ENCODE assay signal across 16 mouse cellular contexts in the genomic region with DNA sequence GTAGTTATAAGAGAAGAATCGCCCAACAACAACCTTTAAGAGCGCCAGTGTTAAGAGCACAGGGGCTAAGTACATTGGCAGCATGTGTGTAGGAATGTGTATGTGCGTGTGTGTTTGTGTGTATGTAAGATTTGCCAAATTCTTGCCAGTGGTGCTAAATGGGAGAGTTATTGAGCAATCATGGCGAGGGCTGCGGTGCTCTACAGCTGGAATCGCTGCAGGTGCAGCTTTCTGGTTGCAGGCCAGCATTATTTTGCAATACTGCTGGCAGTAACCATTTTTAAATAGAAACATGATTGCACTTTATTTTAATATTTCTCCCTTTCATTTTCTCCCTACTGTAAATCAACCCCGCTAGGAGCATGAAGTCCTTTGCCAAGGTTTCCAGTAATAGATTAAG.
DNase-seq lines count a peak whose midpoint lies in the region; ATAC-seq and TF ChIP-seq lines count a peak whose summit lies in the region.
"Had no signal": no experiment of that assay in that cellular context is flagged by ENCODE, and none has a peak within 500 bp of the region (broad histone marks: within the 10 kb centered on the region; RNA-seq: fewer than 3 reads in every experiment).

No protein-coding gene starts in this region.

- no peaks in the 10 kb centered on the region for H3K36me3 ChIP-seq in lung, postnatal 0 days (ENCODE audit: insufficient read depth, low read length)
- H3K36me3 ChIP-seq: heart, embryonic 15.5 days; hindbrain, embryonic 12.5 days; kidney, embryonic 15.5 days had no signal

- 61% methylated on average over 7 of the region's 7 CpGs for WGBS in lung, postnatal 0 days
- WGBS in lung, adult 2 months = 71% methylated on average over 7 of the region's 7 CpGs

- no peak for TF ChIP-seq CTCF in lung, postnatal 0 days (IDR thresholded peaks at IDR 0.05)
- TF ChIP-seq CTCF in lung, adult 2 months (IDR thresholded peaks at IDR 0.05; ENCODE audit: insufficient read depth, low read length) = no peak
- TF ChIP-seq CTCF in gastrocnemius, adult 2 months (IDR thresholded peaks at IDR 0.05) = no peak

- no peak overlapping the region for H3K27ac ChIP-seq in lung, postnatal 0 days (ENCODE audit: low read length)
- H3K27ac ChIP-seq in gastrocnemius, adult 2 months = no peak overlapping the region
- H3K27ac ChIP-seq: heart, embryonic 15.5 days; hindbrain, embryonic 12.5 days; kidney, embryonic 15.5 days had no signal

- peak; percentile 15 for DNase-seq in adrenal gland, postnatal 14 days
- no peak for DNase-seq in adrenal gland, postnatal 4 days (ENCODE audit: low spot score in 2 of 2)
- DNase-seq in lung, postnatal 0 days (ENCODE audit: low spot score) = peak; percentile 14
- no peak for DNase-seq in lung, adult 2 months
- DNase-seq in gastrocnemius, adult 2 months = peak; percentile 53
- DNase-seq in skeletal muscle tissue, adult 2 months (ENCODE audit: low read depth, low spot score) = peak; percentile 25
- no peak for DNase-seq in cerebellum, postnatal 14 days
- DNase-seq: cerebellum, postnatal 25 days; right cerebral cortex, adult 18-20 months had no signal

- no peak overlapping the region for H3K4me3 ChIP-seq in lung, postnatal 0 days (ENCODE audit: low read depth, low read length)
- H3K4me3 ChIP-seq in lung, adult 2 months (replicated peaks; ENCODE audit: extremely low read depth, low read depth, low read length) = no peak overlapping the region
- H3K4me3 ChIP-seq in gastrocnemius, adult 2 months = no peak overlapping the region
- H3K4me3 ChIP-seq: heart, embryonic 15.5 days; hindbrain, embryonic 12.5 days; kidney, embryonic 15.5 days; megakaryocyte, embryonic 14.5 days had no signal

- TF ChIP-seq POLR2A in lung, adult 2 months (IDR thresholded peaks at IDR 0.05; ENCODE audit: borderline replicate concordance, extremely low read depth, low read depth, low read length) = no peak

- TF ChIP-seq EP300 in lung, postnatal 0 days (IDR thresholded peaks at IDR 0.05) = no peak

- no peak overlapping the region for H3K9ac ChIP-seq in lung, postnatal 0 days (replicated peaks; ENCODE audit: low read depth)
- H3K9ac ChIP-seq: heart, embryonic 15.5 days; hindbrain, embryonic 12.5 days; kidney, embryonic 15.5 days had no signal

- no peak for ATAC-seq in lung, postnatal 0 days
- ATAC-seq: forebrain, embryonic 14.5 days; intestine, embryonic 16.5 days; midbrain, embryonic 16.5 days had no signal

- H3K9me3 ChIP-seq in lung, postnatal 0 days (ENCODE audit: low read length) = no peaks in the 10 kb centered on the region
- H3K9me3 ChIP-seq: heart, embryonic 15.5 days; hindbrain, embryonic 12.5 days; kidney, embryonic 15.5 days had no signal

- H3K4me2 ChIP-seq in lung, postnatal 0 days (replicated peaks; ENCODE audit: low read depth, low read length) = no peak overlapping the region
- H3K4me2 ChIP-seq: heart, embryonic 15.5 days; hindbrain, embryonic 12.5 days; kidney, embryonic 15.5 days had no signal

- no peaks in the 10 kb centered on the region for H3K27me3 ChIP-seq in lung, postnatal 0 days (replicated peaks; ENCODE audit: insufficient read depth, low read length)
- H3K27me3 ChIP-seq: heart, embryonic 15.5 days; hindbrain, embryonic 12.5 days; kidney, embryonic 15.5 days; megakaryocyte, embryonic 14.5 days had no signal

- H3K4me1 ChIP-seq in lung, postnatal 0 days (ENCODE audit: insufficient read depth, low read depth, low read length) = no peaks in the 10 kb centered on the region
- no peaks in the 10 kb centered on the region for H3K4me1 ChIP-seq in lung, adult 2 months (ENCODE audit: control insufficient read depth, insufficient read depth, low read length)
- H3K4me1 ChIP-seq: heart, embryonic 15.5 days; hindbrain, embryonic 12.5 days; kidney, embryonic 15.5 days; megakaryocyte, embryonic 14.5 days had no signal

- intact Hi-C loops in gastrocnemius, adult 2 months (cut with DNase I) = no loop called here

Comparison
In these comparisons a context has a peak if more than half of its experiments do, and no peak if none do; other contexts are left out.
1. DNase-seq: peak in adrenal gland, postnatal 14 days (single experiment), lung, postnatal 0 days (single experiment), gastrocnemius, adult 2 months (single experiment) and skeletal muscle tissue, adult 2 months (single experiment); none in adrenal gland, postnatal 4 days (0 of 2), lung, adult 2 months (single experiment) and cerebellum, postnatal 14 days (0 of 2).